Mouse (Mus musculus) neural tube, embryonic 10.5 days (tissue): Measurements from ENCODE around the gene Ppm1j.
A peak's percentile ranks its signal among the peaks of the same experiment; 100 is the strongest.
"Not testable (repeated sequence)": the region's sequence is repeated elsewhere in the genome, so short reads cannot be mapped to it uniquely, and the experiment has no call there.

ENCODE experiments used
- DNase-seq: peaks from one replicate; pipeline ENCODE4 v3.0.0-alpha.2; 2017; ENCODE audit warnings: low spot score; ENCODE audit errors: extremely low spot score

The Ppm1j gene

GRCm38 (mm10) chr3:104780561-104781420 is at the start of gene Ppm1j:
Ppm1j (plus strand) TSS chr3:104781056.
- DNase-seq = peak; percentile 68

- no peak for DNase-seq
Observed at GRCm38 (mm10) chr3:104732907-104733306, 47.9 kb upstream of the Ppm1j start.

- no peak for DNase-seq
Observed at GRCm38 (mm10) chr3:104734654-104735053, 46.2 kb upstream of the Ppm1j start.

- no peak for DNase-seq
Observed at GRCm38 (mm10) chr3:104741954-104742353, 38.9 kb upstream of the Ppm1j start.

- no peak for DNase-seq
Observed at GRCm38 (mm10) chr3:104743161-104743560, 37.7 kb upstream of the Ppm1j start.

- no peak for DNase-seq
Observed at GRCm38 (mm10) chr3:104743864-104744263, 37.0 kb upstream of the Ppm1j start.

- peak; percentile 35 for DNase-seq
Observed at GRCm38 (mm10) chr3:104752845-104753244, 28.0 kb upstream of the Ppm1j start.

GRCm38 (mm10) chr3:104758406-104758805 is 22.4 kb upstream of the Ppm1j start:
- peak; percentile 92 for DNase-seq

- DNase-seq = no peak
Observed at GRCm38 (mm10) chr3:104758869-104759268, 22.0 kb upstream of the Ppm1j start.

- not testable (repeated sequence) for DNase-seq
Observed at GRCm38 (mm10) chr3:104762103-104762863, 18.6 kb upstream of the Ppm1j start.

GRCm38 (mm10) chr3:104765021-104765420 is 15.8 kb upstream of the Ppm1j start:
- peak; percentile 49 for DNase-seq

- no peak for DNase-seq
Observed at GRCm38 (mm10) chr3:104767141-104767540, 13.7 kb upstream of the Ppm1j start.

- no peak for DNase-seq
Observed at GRCm38 (mm10) chr3:104767716-104768115, 13.1 kb upstream of the Ppm1j start.

- no peak for DNase-seq
Observed at GRCm38 (mm10) chr3:104769135-104769534, 11.7 kb upstream of the Ppm1j start.

GRCm38 (mm10) chr3:104770035-104770434 is 10.8 kb upstream of the Ppm1j start:
- peak; percentile 54 for DNase-seq

GRCm38 (mm10) chr3:104770918-104771317 is 9.9 kb upstream of the Ppm1j start:
- no peak for DNase-seq

- no peak for DNase-seq
Observed at GRCm38 (mm10) chr3:104771460-104771859, 9.4 kb upstream of the Ppm1j start.

GRCm38 (mm10) chr3:104773301-104773700 is 7.6 kb upstream of the Ppm1j start:
- DNase-seq = no peak

- DNase-seq = peak; percentile 59
Observed at GRCm38 (mm10) chr3:104777342-104777741, 3.5 kb upstream of the Ppm1j start.

GRCm38 (mm10) chr3:104779949-104780348 is 907 bp upstream of the Ppm1j start:
- peak; percentile 71 for DNase-seq

- peak; percentile 59 for DNase-seq
Observed at GRCm38 (mm10) chr3:104781471-104781903, 631 bp downstream of the Ppm1j start, which contains the start of gene Fam19a3. Fam19a3 (minus strand) TSS chr3:104781840.

GRCm38 (mm10) chr3:104782061-104782681 is 1.3 kb downstream of the Ppm1j start:
- DNase-seq = no peak
